Comparison of ENCODE assay signal across 7 mouse cellular contexts in the genomic region with DNA sequence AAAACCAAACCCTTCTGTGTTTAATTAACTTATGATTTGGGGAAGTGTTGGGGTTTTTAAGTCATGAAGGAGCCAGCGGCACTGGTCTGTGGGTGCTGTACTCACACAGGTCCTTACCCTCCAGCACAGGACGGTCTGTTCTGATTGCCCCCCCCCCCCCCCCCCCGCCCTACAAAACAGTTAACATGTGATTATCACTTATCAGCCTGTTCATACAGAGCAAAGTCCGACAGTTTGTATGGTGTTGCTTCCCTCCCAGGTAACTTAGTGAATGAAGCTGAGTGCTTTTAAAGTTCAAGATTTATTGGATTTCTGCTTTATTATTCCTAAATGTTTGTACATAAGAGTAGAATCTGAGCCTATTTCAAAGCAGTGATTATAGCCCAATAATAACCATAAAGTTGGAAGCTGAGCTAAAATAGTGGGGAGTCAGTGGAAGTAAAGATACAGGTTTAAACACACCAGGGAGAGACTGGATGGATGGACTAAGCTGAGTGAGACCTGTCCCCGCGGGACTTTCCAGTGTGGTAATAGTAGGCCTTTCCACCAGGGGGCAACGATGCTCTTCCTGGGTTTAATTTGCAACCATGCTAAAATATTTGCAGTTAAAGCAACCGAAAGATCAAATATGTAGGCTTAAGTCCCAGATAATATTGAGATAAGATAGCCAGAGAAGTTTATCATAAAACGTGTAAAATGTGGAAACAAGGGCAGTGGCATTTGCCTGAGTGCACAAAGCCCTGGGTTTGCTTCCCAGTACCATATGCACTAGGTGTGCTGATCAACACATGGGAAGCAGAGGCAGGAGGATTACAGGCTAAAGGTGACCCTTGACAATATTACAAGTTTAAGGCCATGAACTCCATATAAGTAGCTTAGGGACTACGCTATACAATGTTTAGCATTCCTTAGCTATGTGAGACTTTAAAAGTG. TPM values are rescaled to one million over a fixed set of nuclear protein-coding genes. Genes with fewer than 3 reads are reported as not detected.
DNase-seq lines count a peak whose midpoint lies in the region; ATAC-seq lines count a peak whose summit lies in the region.

No protein-coding gene starts in this region.

- WGBS in hindbrain, embryonic 11.5 days, result 71% methylated on average over 10 of the region's 10 CpGs
- 64% methylated on average over 10 of the region's 10 CpGs for WGBS in hindbrain, embryonic 10.5 days
- WGBS in forebrain, embryonic 16.5 days, result 62% methylated on average over 9 of the region's 10 CpGs

- peak; percentile 70 for DNase-seq in hindbrain, embryonic 11.5 days (ENCODE audit: low spot score)
- no peak for DNase-seq in hindbrain, embryonic 10.5 days (ENCODE audit: low spot score)
- DNase-seq in CD4-positive helper T cell, adult 2 months (ENCODE audit: low read depth, low spot score), result peak; percentile 63
- peak; percentile 89 for DNase-seq in NIH3T3 (ENCODE audit: low read depth)
- DNase-seq in natural killer cell, adult 2 months (ENCODE audit: low spot score in 2 of 2), result peak; percentile 33 to 45

- no peak overlapping the region for H3K27ac ChIP-seq in hindbrain, embryonic 11.5 days (ENCODE audit: low read depth, low read length)
- H3K27ac ChIP-seq in hindbrain, embryonic 10.5 days, result no peak overlapping the region
- H3K27ac ChIP-seq in forebrain, embryonic 16.5 days (ENCODE audit: low read length), result no peak overlapping the region

- no peak overlapping the region for H3K4me2 ChIP-seq in hindbrain, embryonic 11.5 days (replicated peaks; ENCODE audit: low read depth, low read length)
- no peak overlapping the region for H3K4me2 ChIP-seq in forebrain, embryonic 16.5 days (ENCODE audit: low read length)

- no peaks in the 10 kb centered on the region for H3K9me3 ChIP-seq in hindbrain, embryonic 11.5 days (ENCODE audit: control insufficient read depth, low read length)
- no peaks in the 10 kb centered on the region for H3K9me3 ChIP-seq in hindbrain, embryonic 10.5 days
- no peaks in the 10 kb centered on the region for H3K9me3 ChIP-seq in forebrain, embryonic 16.5 days (ENCODE audit: control insufficient read depth, low read length)

- ATAC-seq in hindbrain, embryonic 11.5 days (ENCODE audit: low FRiP score), result no peak
- ATAC-seq in hematopoietic stem cell, adult 5-6 weeks (replicated peaks in 1 of 2; ENCODE audit: insufficient read depth in 1 of 2, low FRiP score in 2 of 2, low TSS enrichment in 1 of 2, low read depth in 1 of 2, poor library complexity in 2 of 2, severe bottlenecking in 2 of 2), result peak; percentile 75 to 78; a peak in 2 of 4 replicates
- ATAC-seq in forebrain, embryonic 16.5 days, result no peak

- no peaks in the 10 kb centered on the region for H3K36me3 ChIP-seq in hindbrain, embryonic 11.5 days (ENCODE audit: control insufficient read depth, insufficient read depth, low read length)
- H3K36me3 ChIP-seq in hindbrain, embryonic 10.5 days, result peaks cover 54% of the 10 kb centered on the region
- H3K36me3 ChIP-seq in forebrain, embryonic 16.5 days (ENCODE audit: control insufficient read depth, insufficient read depth), result peaks cover 8% of the 10 kb centered on the region

- no peak overlapping the region for H3K4me3 ChIP-seq in hindbrain, embryonic 11.5 days (ENCODE audit: low read depth, low read length)
- no peak overlapping the region for H3K4me3 ChIP-seq in hindbrain, embryonic 10.5 days
- H3K4me3 ChIP-seq in forebrain, embryonic 16.5 days (replicated peaks; ENCODE audit: low read length), result no peak overlapping the region

- no peaks in the 10 kb centered on the region for H3K4me1 ChIP-seq in hindbrain, embryonic 11.5 days (replicated peaks; ENCODE audit: control insufficient read depth, insufficient read depth, low read length)
- H3K4me1 ChIP-seq in hindbrain, embryonic 10.5 days (replicated peaks), result no peaks in the 10 kb centered on the region
- no peaks in the 10 kb centered on the region for H3K4me1 ChIP-seq in forebrain, embryonic 16.5 days (replicated peaks; ENCODE audit: control insufficient read depth, insufficient read depth, low read length)

- no peaks in the 10 kb centered on the region for H3K27me3 ChIP-seq in hindbrain, embryonic 11.5 days (ENCODE audit: control insufficient read depth, insufficient read depth, low read length)
- H3K27me3 ChIP-seq in hindbrain, embryonic 10.5 days (ENCODE audit: insufficient read depth, poor library complexity, severe bottlenecking), result no peaks in the 10 kb centered on the region
- H3K27me3 ChIP-seq in forebrain, embryonic 16.5 days (replicated peaks; ENCODE audit: control insufficient read depth, insufficient read depth, low read length), result no peaks in the 10 kb centered on the region

- no peak overlapping the region for H3K9ac ChIP-seq in hindbrain, embryonic 11.5 days (ENCODE audit: low read depth, low read length)
- H3K9ac ChIP-seq in forebrain, embryonic 16.5 days (replicated peaks; ENCODE audit: low read depth, low read length), result no peak overlapping the region

RNA-seq across cellular contexts. Expression of a gene that starts 11.1 kb away (rescaled TPM):
- 212 and 226 TPM in 2 replicates for polyA plus RNA-seq in hindbrain, embryonic 11.5 days (2014; fragmentation: Nextera tagmentation; extraction: Ambion mirVana)
- polyA plus RNA-seq in hindbrain, embryonic 10.5 days (2016; fragmentation: Nextera tagmentation; extraction: Ambion mirVana), result 160 and 195 TPM in 2 replicates
- total RNA-seq in hematopoietic stem cell, adult 5-6 weeks (2017), result 68.8 and 78.7 TPM in 2 replicates
- 239 and 248 TPM in 2 replicates for polyA plus RNA-seq in forebrain, embryonic 16.5 days (2015; fragmentation: Nextera tagmentation; extraction: Ambion mirVana)

RNA-seq across cellular contexts. Expression of a gene that starts 11.2 kb away (rescaled TPM):
- 42.3 and 45.2 TPM in 2 replicates for polyA plus RNA-seq in hindbrain, embryonic 11.5 days (2014; fragmentation: Nextera tagmentation; extraction: Ambion mirVana)
- 43.4 and 50.4 TPM in 2 replicates for polyA plus RNA-seq in hindbrain, embryonic 10.5 days (2016; fragmentation: Nextera tagmentation; extraction: Ambion mirVana)
- total RNA-seq in hematopoietic stem cell, adult 5-6 weeks (2017), result 22.9 and 35.6 TPM in 2 replicates
- 31.2 and 32.4 TPM in 2 replicates for polyA plus RNA-seq in forebrain, embryonic 16.5 days (2015; fragmentation: Nextera tagmentation; extraction: Ambion mirVana)

Comparison
In these comparisons a context has a peak if more than half of its experiments do, and no peak if none do; other contexts are left out.
1. ATAC-seq: peak in hematopoietic stem cell, adult 5-6 weeks (2 of 2); none in hindbrain, embryonic 11.5 days (single experiment) and forebrain, embryonic 16.5 days (single experiment).